Mouse (Mus musculus) C3H10T1/2 (cell line): ENCODE data around the gene L3mbtl3. TPM values are rescaled to one million over a fixed set of nuclear protein-coding genes. Genes with fewer than 3 reads are reported as not detected.

Experiments
- polyA plus RNA-seq, 2 experiments: library from polyadenylated mRNA; unstranded; fragments of >200 nt; fragmentation: generic; extraction: Trizol; gene quantifications; one replicate each; pipeline ENCODE4 v1.2.1; 2012; ENCODE audit warnings: missing spikeins in 2 of 2

L3mbtl3 gene
- 10 to 100 TPM in 1 of 2 experiments, 1 to 10 TPM in 1; 1.1 to 29.7 TPM for polyA plus RNA-seq

GRCm38 (mm10) chr10:26375790-26376545, at the start of gene L3mbtl3:
Gene L3mbtl3 (minus strand): TSS chr10:26375971.

GRCm38 (mm10) chr10:26229488-26229887, 146.3 kb downstream of the L3mbtl3 start, which contains the start of gene Samd3:
Gene Samd3 (plus strand): TSS chr10:26229707.

Other genes with a start within 250 kb of the L3mbtl3 start
- not detected for gene Samd3, start 146.3 kb downstream of the L3mbtl3 start, polyA plus RNA-seq